Mouse (Mus musculus): ENCODE results near the gene Akap17b. TPM values are rescaled to one million over a fixed set of nuclear protein-coding genes. Genes with fewer than 3 reads are reported as not detected.
"Not testable (repeated sequence)": the region's sequence is repeated elsewhere in the genome, so short reads cannot be mapped to it uniquely, and the experiment has no call there.

The Akap17b gene
- total and polyA plus RNA-seq, 3 experiments, result 0.57 to 10.9 (median 6.3) TPM

- Histone ChIP-seq H3K9me3 (replicated peaks) (no peaks in the 10 kb centered on the region), H3K4me1 (ENCODE audit: insufficient read depth, low read depth, low read length) (peaks cover 22% of the 10 kb centered on the region), H3K4me3 (ENCODE audit: low read depth, low read length) (peak overlapping the region; percentile 82; the same call in 1 of the 2 replicates), H3K36me3 (replicated peaks) (peaks cover 27% of the 10 kb centered on the region), H3K27me3 (ENCODE audit: insufficient read depth, low read length) (no peaks in the 10 kb centered on the region)
- DNase-seq (ENCODE audit: low spot score) (peak; percentile 16), ATAC-seq (ENCODE audit: extremely low read depth, insufficient number of reproducible peaks, low FRiP score, poor library complexity, severe bottlenecking) (peak; percentile 43; the same call in 1 of the 2 replicates)
- TF ChIP-seq GATA1 (IDR thresholded peaks at IDR 0.05; ENCODE audit: borderline replicate concordance, low read length) (no peak), GATA2 (IDR thresholded peaks at IDR 0.05; ENCODE audit: borderline replicate concordance, low read depth, low read length) (no peak), TAL1 (conservative IDR thresholded peaks at IDR 0.05; ENCODE audit: low read depth, low read length) (no peak), CTCF (IDR thresholded peaks at IDR 0.05; ENCODE audit: low read depth, low read length) (no peak), POLR2AphosphoS5 (IDR thresholded peaks at IDR 0.05; ENCODE audit: insufficient replicate concordance, low read depth, low read length) (no peak)
Observed at GRCm38 (mm10) chrX:36599656-36600055, 45.5 kb downstream of the Akap17b start.

GRCm38 (mm10) chrX:36598861-36599344 lies 46.3 kb downstream of the Akap17b start:
- Histone ChIP-seq H3K36me3 (replicated peaks) (peaks cover 21% of the 10 kb centered on the region), H3K27me3 (ENCODE audit: insufficient read depth, low read length) (no peaks in the 10 kb centered on the region), H3K4me3 (ENCODE audit: low read depth, low read length) (peak overlapping the region; percentile 82), H3K4me1 (ENCODE audit: insufficient read depth, low read depth, low read length) (peaks cover 21% of the 10 kb centered on the region), H3K9me3 (replicated peaks) (no peaks in the 10 kb centered on the region)
- TF ChIP-seq GATA1 (IDR thresholded peaks at IDR 0.05; ENCODE audit: borderline replicate concordance, low read length) (no peak), POLR2AphosphoS5 (IDR thresholded peaks at IDR 0.05; ENCODE audit: insufficient replicate concordance, low read depth, low read length) (no peak), GATA2 (IDR thresholded peaks at IDR 0.05; ENCODE audit: borderline replicate concordance, low read depth, low read length) (no peak), CTCF (IDR thresholded peaks at IDR 0.05; ENCODE audit: low read depth, low read length) (no peak), TAL1 (conservative IDR thresholded peaks at IDR 0.05; ENCODE audit: low read depth, low read length) (no peak)
- no peak for DNase-seq (ENCODE audit: low spot score)
- ATAC-seq (ENCODE audit: extremely low read depth, insufficient number of reproducible peaks, low FRiP score, poor library complexity, severe bottlenecking), result no peak

GRCm38 (mm10) chrX:36598390-36598810 lies 46.8 kb downstream of the Akap17b start:
- TF ChIP-seq GATA2 (IDR thresholded peaks at IDR 0.05; ENCODE audit: borderline replicate concordance, low read depth, low read length), result no peak
- TF ChIP-seq TAL1 (conservative IDR thresholded peaks at IDR 0.05; ENCODE audit: low read depth, low read length), result no peak
- TF ChIP-seq GATA1 (IDR thresholded peaks at IDR 0.05; ENCODE audit: borderline replicate concordance, low read length), result no peak
- TF ChIP-seq POLR2AphosphoS5 (IDR thresholded peaks at IDR 0.05; ENCODE audit: insufficient replicate concordance, low read depth, low read length), result no peak
- TF ChIP-seq CTCF (IDR thresholded peaks at IDR 0.05; ENCODE audit: low read depth, low read length), result no peak
- peaks cover 16% of the 10 kb centered on the region for H3K36me3 ChIP-seq (replicated peaks)
- H3K27me3 ChIP-seq (ENCODE audit: insufficient read depth, low read length), result no peaks in the 10 kb centered on the region
- DNase-seq (ENCODE audit: low spot score), result no peak
- H3K4me3 ChIP-seq (ENCODE audit: low read depth, low read length), result peak overlapping the region; percentile 82
- peaks cover 16% of the 10 kb centered on the region for H3K4me1 ChIP-seq (ENCODE audit: insufficient read depth, low read depth, low read length)
- no peak for ATAC-seq (ENCODE audit: extremely low read depth, insufficient number of reproducible peaks, low FRiP score, poor library complexity, severe bottlenecking)
- no peaks in the 10 kb centered on the region for H3K9me3 ChIP-seq (replicated peaks)

- H3K9me3 ChIP-seq (replicated peaks), result no peaks in the 10 kb centered on the region
- ATAC-seq (ENCODE audit: extremely low read depth, insufficient number of reproducible peaks, low FRiP score, poor library complexity, severe bottlenecking) (peak; percentile 61), DNase-seq (ENCODE audit: low spot score) (peak; percentile 68)
- TF ChIP-seq GATA1 (IDR thresholded peaks at IDR 0.05; ENCODE audit: borderline replicate concordance, low read length), result no peak
- 0 out of 2 replicates have a peak, but pooled peaks have one; percentile 42 for TF ChIP-seq POLR2AphosphoS5 (IDR thresholded peaks at IDR 0.05; ENCODE audit: insufficient replicate concordance, low read depth, low read length)
- H3K4me3 ChIP-seq (ENCODE audit: low read depth, low read length), result peak within 1 kb of the TSS; percentile 82
- H3K27me3 ChIP-seq (ENCODE audit: insufficient read depth, low read length), result no peaks in the 10 kb centered on the region
- peaks cover 16% of the 10 kb centered on the region for H3K4me1 ChIP-seq (ENCODE audit: insufficient read depth, low read depth, low read length)
- H3K36me3 ChIP-seq (replicated peaks), result peaks cover 11% of the 10 kb centered on the region
Observed at GRCm38 (mm10) chrX:36597707-36598389, 47.3 kb downstream of the Akap17b start, which contains the start of gene Pgrmc1. TSS of gene Pgrmc1 (plus strand) at chrX:36598206.

- not testable (repeated sequence) for H3K36me3 ChIP-seq (replicated peaks); H3K27me3 ChIP-seq (ENCODE audit: insufficient read depth, low read length); H3K4me3 ChIP-seq (ENCODE audit: low read depth, low read length); ATAC-seq (ENCODE audit: extremely low read depth, insufficient number of reproducible peaks, low FRiP score, poor library complexity, severe bottlenecking); DNase-seq (ENCODE audit: low spot score); H3K9me3 ChIP-seq (replicated peaks)
- peaks cover 16% of the 10 kb centered on the region for H3K4me1 ChIP-seq (ENCODE audit: insufficient read depth, low read depth, low read length)
Observed at GRCm38 (mm10) chrX:36596483-36597120, 48.6 kb downstream of the Akap17b start.

- peaks cover 3% of the 10 kb centered on the region for H3K36me3 ChIP-seq (replicated peaks)
- no peak for DNase-seq (ENCODE audit: low spot score)
- no peak for TF ChIP-seq CTCF (IDR thresholded peaks at IDR 0.05; ENCODE audit: low read depth, low read length)
- TF ChIP-seq GATA2 (IDR thresholded peaks at IDR 0.05; ENCODE audit: borderline replicate concordance, low read depth, low read length), result no peak
- no peak for TF ChIP-seq POLR2AphosphoS5 (IDR thresholded peaks at IDR 0.05; ENCODE audit: insufficient replicate concordance, low read depth, low read length)
- no peak for TF ChIP-seq GATA1 (IDR thresholded peaks at IDR 0.05; ENCODE audit: borderline replicate concordance, low read length)
- TF ChIP-seq TAL1 (conservative IDR thresholded peaks at IDR 0.05; ENCODE audit: low read depth, low read length), result no peak
- no peaks in the 10 kb centered on the region for H3K27me3 ChIP-seq (ENCODE audit: insufficient read depth, low read length)
- ATAC-seq (ENCODE audit: extremely low read depth, insufficient number of reproducible peaks, low FRiP score, poor library complexity, severe bottlenecking), result no peak
- H3K4me1 ChIP-seq (ENCODE audit: insufficient read depth, low read depth, low read length), result peaks cover 14% of the 10 kb centered on the region
- H3K4me3 ChIP-seq (ENCODE audit: low read depth, low read length), result no peak overlapping the region
- H3K9me3 ChIP-seq (replicated peaks), result no peaks in the 10 kb centered on the region
Observed at GRCm38 (mm10) chrX:36595247-36595646, 49.9 kb downstream of the Akap17b start.

Data from G1E (cell line).